Mouse (Mus musculus) WW6 (cell line): ENCODE data around the gene Rad9a.

Experiments
- DNase-seq: peaks from one replicate; pipeline ENCODE4 v3.0.0-alpha.2; 2013; ENCODE audit warnings: low read depth, low spot score

The Rad9a gene

GRCm38 (mm10) chr19:4147022-4147405, 54.4 kb downstream of the Rad9a start:
- no peak for DNase-seq

- no peak for DNase-seq
These were observed 55.0 kb downstream of the Rad9a start for GRCm38 (mm10) chr19:4146366-4147021.

- no peak for DNase-seq
These were observed 55.5 kb downstream of the Rad9a start for GRCm38 (mm10) chr19:4145936-4146335.
